Mouse (Mus musculus) liver, postnatal 0 days (tissue): ENCODE data around the gene Psmb9.

Experiments used
- CTCF ChIP-seq: sonication (generic); IDR thresholded peaks from 2 replicates; pipeline ENCODE4 v1.5.1; 2016; ENCODE audit warnings: antibody characterized with exemption, low read depth
- EP300 ChIP-seq: IDR thresholded peaks from 2 replicates; pipeline ENCODE4 v1.6.1; 2016; ENCODE audit warnings: antibody characterized with exemption, low read depth, mild to moderate bottlenecking

GRCm38 (mm10) chr17:34179019-34179418 lies 8.5 kb downstream of the Psmb9 start:
- TF ChIP-seq CTCF (no peak), EP300 (no peak)
